Mouse (Mus musculus) c-Kit-positive CD71-negative TER-119-negative erythroid progenitor cells, embryonic 14.5 days (primary cell): ENCODE measurements around the gene Tgfbi.

Source experiments
- DNase-seq: peaks from one replicate; pipeline ENCODE4 v3.0.0-alpha.2; 2013; ENCODE audit warnings: low read depth

Gene Tgfbi

GRCm38 (mm10) chr13:56597831-56598612 lies 11.3 kb upstream of the Tgfbi start:
- no peak for DNase-seq

- DNase-seq: no peak
These were observed 9.8 kb upstream of the Tgfbi start for GRCm38 (mm10) chr13:56599511-56599910.

GRCm38 (mm10) chr13:56600216-56600890 lies 9.0 kb upstream of the Tgfbi start:
- DNase-seq: no peak

GRCm38 (mm10) chr13:56601199-56601598 lies 8.1 kb upstream of the Tgfbi start:
- no peak for DNase-seq

GRCm38 (mm10) chr13:56605503-56605902 lies 3.8 kb upstream of the Tgfbi start:
- no peak for DNase-seq

- DNase-seq: no peak
These were observed 2.6 kb upstream of the Tgfbi start for GRCm38 (mm10) chr13:56606724-56607123.

- no peak for DNase-seq
These were observed 2.1 kb upstream of the Tgfbi start for GRCm38 (mm10) chr13:56607225-56607624.

- no peak for DNase-seq
These were observed 1.5 kb upstream of the Tgfbi start for GRCm38 (mm10) chr13:56607846-56608245.

- DNase-seq: no peak
These were observed 1.8 kb downstream of the Tgfbi start for GRCm38 (mm10) chr13:56611129-56611528.

GRCm38 (mm10) chr13:56611741-56612140 lies 2.4 kb downstream of the Tgfbi start:
- DNase-seq: no peak

- no peak for DNase-seq
These were observed 3.0 kb downstream of the Tgfbi start for GRCm38 (mm10) chr13:56612331-56612730.

GRCm38 (mm10) chr13:56613366-56613998 lies 4.2 kb downstream of the Tgfbi start:
- no peak for DNase-seq

GRCm38 (mm10) chr13:56614768-56615167 lies 5.4 kb downstream of the Tgfbi start:
- DNase-seq: no peak

- no peak for DNase-seq
These were observed 5.9 kb downstream of the Tgfbi start for GRCm38 (mm10) chr13:56615223-56615622.

GRCm38 (mm10) chr13:56615864-56616263 lies 6.5 kb downstream of the Tgfbi start:
- no peak for DNase-seq

GRCm38 (mm10) chr13:56616386-56616785 lies 7.1 kb downstream of the Tgfbi start:
- DNase-seq: no peak

GRCm38 (mm10) chr13:56617197-56617596 lies 7.9 kb downstream of the Tgfbi start:
- no peak for DNase-seq

GRCm38 (mm10) chr13:56622201-56622757 lies 13.0 kb downstream of the Tgfbi start:
- DNase-seq: no peak

- DNase-seq: no peak
These were observed 17.2 kb downstream of the Tgfbi start for GRCm38 (mm10) chr13:56626524-56626923.

- no peak for DNase-seq
These were observed 20.8 kb downstream of the Tgfbi start for GRCm38 (mm10) chr13:56630081-56630480.

GRCm38 (mm10) chr13:56630552-56630951 lies 21.2 kb downstream of the Tgfbi start:
- DNase-seq: no peak

GRCm38 (mm10) chr13:56631332-56631731 lies 22.0 kb downstream of the Tgfbi start:
- DNase-seq: no peak

- no peak for DNase-seq
These were observed 24.9 kb downstream of the Tgfbi start for GRCm38 (mm10) chr13:56634139-56634615.
